Mouse (Mus musculus) neural tube, embryonic 14.5 days (tissue): ENCODE data around the gene Plcb4. TPM values are rescaled to one million over a fixed set of nuclear protein-coding genes. Genes with fewer than 3 reads are reported as not detected.

Source experiments
- ATAC-seq: fragments of 200-750 bp; cut with Nextera tagmentation; 2 replicates; pipeline ENCODE4 v1.8.0; 2017; ENCODE audit warnings: low read depth, mild to moderate bottlenecking, moderate TSS enrichment, moderate library complexity
- H3K27ac ChIP-seq: fragments of 300-500 bp; sonication (generic); 2 replicates; pipeline ENCODE4 v1.5.1; 2014; ENCODE audit warnings: low read depth, mild to moderate bottlenecking, control low read depth, low read length, moderate library complexity, mixed read lengths
- H3K27me3 ChIP-seq: fragments of 300-500 bp; sonication (generic); 2 replicates; pipeline ENCODE4 v1.6.1; 2014; ENCODE audit warnings: low read length; ENCODE audit not compliant: control insufficient read depth, insufficient read depth
- H3K36me3 ChIP-seq: fragments of 300-500 bp; sonication (generic); 2 replicates; pipeline ENCODE4 v1.6.1; 2014; ENCODE audit warnings: low read length, mixed read lengths; ENCODE audit not compliant: control insufficient read depth, insufficient read depth
- H3K4me1 ChIP-seq: fragments of 300-500 bp; sonication (generic); 2 replicates; pipeline ENCODE4 v1.6.1; 2014; ENCODE audit warnings: low read length; ENCODE audit not compliant: control insufficient read depth, insufficient read depth
- H3K4me2 ChIP-seq: fragments of 300-500 bp; sonication (generic); 2 replicates; pipeline ENCODE4 v1.6.1; 2014; ENCODE audit warnings: mild to moderate bottlenecking, low read depth, low read length, control low read depth
- H3K4me3 ChIP-seq: fragments of 300-500 bp; sonication (generic); 2 replicates; pipeline ENCODE4 v1.5.1; 2014; ENCODE audit warnings: low read depth, low read length, control low read depth, mixed read lengths
- H3K9ac ChIP-seq: fragments of 300-500 bp; sonication (generic); replicated peaks from 2 replicates; pipeline ENCODE4 v1.6.1; 2014; ENCODE audit warnings: low read depth, mild to moderate bottlenecking, control low read depth, low read length, mixed read lengths
- H3K9me3 ChIP-seq: fragments of 300-500 bp; sonication (generic); 2 replicates; pipeline ENCODE4 v1.6.1; 2016; ENCODE audit warnings: low read length; ENCODE audit not compliant: control insufficient read depth
- WGBS: fragments of 180-500 bp; shearing (Covaris S2); extraction: QIAGEN DNeasy Blood & Tissue Kit; methylation state at CpG from one replicate; pipeline ENCODE4 v1.1.7; 2014; 5-methylcytosine and 5-hydroxymethylcytosine counted together
- polyA plus RNA-seq: library from polyadenylated mRNA; unstranded; fragments of >200 nt; fragmentation: Nextera tagmentation; extraction: Ambion mirVana; gene quantifications from 2 replicates; pipeline ENCODE4 v1.2.1, GENCODE M21; 2014

Gene Plcb4
- polyA plus RNA-seq, 1 experiment from 2014 or later, result 51.0 TPM

DNA sequence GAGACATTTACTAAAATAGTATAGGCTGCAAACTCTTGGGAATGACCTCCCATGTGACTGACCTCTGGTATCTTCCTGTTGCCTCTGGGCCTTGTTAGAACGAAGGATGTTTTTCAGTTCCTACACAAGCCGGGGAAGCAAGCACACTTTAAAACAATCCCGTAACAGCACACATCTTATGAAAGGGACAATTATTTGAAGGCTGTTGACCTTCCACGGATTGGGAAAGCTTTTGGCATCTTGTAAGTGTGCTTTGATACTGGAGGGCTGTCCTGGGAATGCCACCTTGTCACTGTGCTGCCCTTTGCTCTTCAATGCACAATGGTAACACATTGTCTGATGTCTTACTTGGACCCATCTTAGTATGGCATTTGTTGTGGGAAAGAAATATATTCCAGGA, 208.0 kb downstream of the Plcb4 start:
- no peak for ATAC-seq
- H3K27me3 ChIP-seq, result no peaks in the 10 kb centered on the region
- H3K9ac ChIP-seq, result no peak overlapping the region
- no peak overlapping the region for H3K4me2 ChIP-seq
- H3K36me3 ChIP-seq, result no peaks in the 10 kb centered on the region
- WGBS, result 74% methylated on average over 4 of the region's 4 CpGs
- no peaks in the 10 kb centered on the region for H3K9me3 ChIP-seq
- no peak overlapping the region for H3K27ac ChIP-seq
- no peaks in the 10 kb centered on the region for H3K4me1 ChIP-seq
- H3K4me3 ChIP-seq, result no peak overlapping the region

DNA sequence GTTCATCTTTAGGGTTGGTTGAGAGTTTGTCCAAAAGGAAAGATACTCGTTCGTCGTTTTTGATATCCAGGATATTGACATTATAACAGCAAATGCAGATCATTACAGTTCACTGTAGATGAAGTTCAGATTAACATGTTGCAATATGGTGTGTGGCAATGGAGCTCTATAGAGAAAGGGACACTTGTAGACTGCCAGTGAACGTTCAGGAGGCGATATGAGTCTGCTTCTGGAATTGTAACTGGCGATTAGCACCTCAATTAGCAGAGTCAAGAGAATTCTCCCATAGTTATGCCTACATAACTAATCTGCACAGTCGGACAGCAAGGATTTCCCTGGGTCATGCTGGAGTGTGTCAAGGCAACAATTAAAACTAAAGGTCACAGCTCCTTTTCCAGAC, 210.8 kb downstream of the Plcb4 start:
- no peaks in the 10 kb centered on the region for H3K4me1 ChIP-seq
- H3K27ac ChIP-seq, result no peak overlapping the region
- H3K27me3 ChIP-seq, result no peaks in the 10 kb centered on the region
- no peak for ATAC-seq
- H3K9me3 ChIP-seq, result no peaks in the 10 kb centered on the region
- no peak overlapping the region for H3K9ac ChIP-seq
- H3K4me2 ChIP-seq, result no peak overlapping the region
- H3K4me3 ChIP-seq, result no peak overlapping the region
- WGBS, result 90% methylated on average over 7 of the region's 7 CpGs
- no peaks in the 10 kb centered on the region for H3K36me3 ChIP-seq

DNA sequence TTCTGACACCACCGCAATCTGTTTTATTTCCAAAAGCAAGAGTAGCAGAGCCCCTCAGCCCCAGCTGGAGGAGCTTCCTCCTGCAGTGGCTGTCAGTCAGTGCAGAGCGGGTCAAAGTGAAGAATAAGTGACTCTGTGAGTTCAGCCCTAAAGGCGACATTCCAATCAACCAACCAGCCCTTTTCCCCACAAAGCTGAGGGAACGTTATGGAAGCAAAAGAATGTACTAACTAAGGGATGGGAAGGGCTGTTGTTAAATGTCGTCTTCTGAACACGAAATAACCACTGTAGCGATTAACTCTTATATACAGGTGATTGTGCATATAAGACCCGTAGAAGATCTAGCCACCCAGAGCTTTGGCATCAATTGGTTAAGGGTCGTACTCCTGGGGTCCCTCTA, 214.3 kb downstream of the Plcb4 start:
- H3K9me3 ChIP-seq, result no peaks in the 10 kb centered on the region
- no peaks in the 10 kb centered on the region for H3K4me1 ChIP-seq
- H3K27ac ChIP-seq, result no peak overlapping the region
- ATAC-seq, result no peak
- 86% methylated on average over 9 of the region's 9 CpGs for WGBS
- H3K4me2 ChIP-seq, result no peak overlapping the region
- H3K9ac ChIP-seq, result no peak overlapping the region
- H3K36me3 ChIP-seq, result no peaks in the 10 kb centered on the region
- no peaks in the 10 kb centered on the region for H3K27me3 ChIP-seq
- no peak overlapping the region for H3K4me3 ChIP-seq

DNA sequence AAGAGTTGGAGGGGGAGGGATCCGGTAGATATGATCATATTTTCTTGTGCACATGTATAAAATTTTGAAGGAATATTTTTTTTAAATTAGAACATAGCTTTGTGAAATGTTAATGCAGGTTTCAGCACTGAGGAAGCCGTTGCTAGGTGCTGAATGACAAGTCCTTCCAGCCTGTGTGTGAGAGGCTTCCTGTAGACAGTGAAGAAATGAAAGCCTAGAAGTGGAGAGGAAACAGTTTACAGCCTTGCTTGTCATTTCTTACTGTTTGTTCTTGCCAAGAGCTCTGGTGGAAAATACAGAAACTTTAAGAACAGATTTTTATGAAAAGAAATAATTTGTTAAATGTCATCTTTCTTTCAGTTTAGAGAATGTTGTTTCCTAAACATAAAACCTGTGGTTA, 214.9 kb downstream of the Plcb4 start:
- Histone ChIP-seq H3K36me3 (no peaks in the 10 kb centered on the region), H3K27ac (no peak overlapping the region), H3K9ac (no peak overlapping the region), H3K4me1 (no peaks in the 10 kb centered on the region), H3K9me3 (no peaks in the 10 kb centered on the region), H3K27me3 (no peaks in the 10 kb centered on the region), H3K4me2 (no peak overlapping the region), H3K4me3 (no peak overlapping the region)
- no peak for ATAC-seq
- WGBS, result 87% methylated on average over 2 of the region's 2 CpGs

DNA sequence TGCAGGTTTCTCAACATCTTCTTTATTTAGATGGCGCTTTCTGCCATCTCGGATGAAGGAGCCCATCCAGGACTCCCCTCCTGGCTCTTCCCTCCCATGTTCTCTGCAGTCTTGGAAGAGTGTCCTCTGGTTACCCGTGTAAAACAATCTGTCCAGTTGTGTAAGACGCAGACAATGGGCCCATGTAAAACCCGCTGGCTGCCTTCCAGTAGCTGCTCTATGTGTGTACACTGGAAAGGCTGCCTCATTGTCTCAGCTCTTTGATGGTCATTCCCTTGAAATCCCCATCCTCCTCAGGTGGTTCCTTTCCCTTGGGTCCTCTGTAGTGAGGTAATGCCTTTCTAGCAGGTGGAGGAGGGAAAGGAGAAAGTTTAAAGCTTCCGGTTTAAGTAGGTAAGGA, 216.7 kb downstream of the Plcb4 start:
- H3K27ac ChIP-seq, result no peak overlapping the region
- no peak overlapping the region for H3K4me3 ChIP-seq
- WGBS, result 78% methylated on average over 6 of the region's 6 CpGs
- no peak overlapping the region for H3K4me2 ChIP-seq
- ATAC-seq, result no peak
- H3K4me1 ChIP-seq, result no peaks in the 10 kb centered on the region
- no peak overlapping the region for H3K9ac ChIP-seq
- H3K27me3 ChIP-seq, result no peaks in the 10 kb centered on the region
- no peaks in the 10 kb centered on the region for H3K9me3 ChIP-seq
- no peaks in the 10 kb centered on the region for H3K36me3 ChIP-seq

DNA sequence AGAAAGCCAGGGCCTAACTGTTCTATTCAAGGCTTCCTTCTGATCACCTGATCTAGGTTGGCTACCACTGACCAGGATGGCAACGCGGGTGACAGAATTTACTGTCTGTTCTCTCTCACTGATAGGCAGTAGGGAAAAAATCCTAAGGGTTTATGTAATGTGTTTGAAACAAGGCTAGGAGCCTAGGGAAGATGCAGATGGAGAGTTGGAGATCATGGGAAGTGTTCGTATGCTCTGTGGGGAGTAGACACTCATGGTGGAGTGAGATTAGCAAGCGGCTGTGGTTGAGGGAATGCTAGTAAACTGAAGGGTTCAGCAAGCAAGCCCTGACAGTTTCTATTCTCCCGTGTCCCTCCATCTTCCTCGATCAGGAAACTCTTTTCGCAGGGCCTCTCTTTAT, 220.5 kb downstream of the Plcb4 start:
- Histone ChIP-seq H3K9me3 (no peaks in the 10 kb centered on the region), H3K4me2 (no peak overlapping the region), H3K27ac (no peak overlapping the region), H3K4me3 (no peak overlapping the region), H3K9ac (no peak overlapping the region), H3K4me1 (no peaks in the 10 kb centered on the region), H3K27me3 (no peaks in the 10 kb centered on the region), H3K36me3 (no peaks in the 10 kb centered on the region)
- ATAC-seq, result no peak
- WGBS, result 92% methylated on average over 7 of the region's 7 CpGs

DNA sequence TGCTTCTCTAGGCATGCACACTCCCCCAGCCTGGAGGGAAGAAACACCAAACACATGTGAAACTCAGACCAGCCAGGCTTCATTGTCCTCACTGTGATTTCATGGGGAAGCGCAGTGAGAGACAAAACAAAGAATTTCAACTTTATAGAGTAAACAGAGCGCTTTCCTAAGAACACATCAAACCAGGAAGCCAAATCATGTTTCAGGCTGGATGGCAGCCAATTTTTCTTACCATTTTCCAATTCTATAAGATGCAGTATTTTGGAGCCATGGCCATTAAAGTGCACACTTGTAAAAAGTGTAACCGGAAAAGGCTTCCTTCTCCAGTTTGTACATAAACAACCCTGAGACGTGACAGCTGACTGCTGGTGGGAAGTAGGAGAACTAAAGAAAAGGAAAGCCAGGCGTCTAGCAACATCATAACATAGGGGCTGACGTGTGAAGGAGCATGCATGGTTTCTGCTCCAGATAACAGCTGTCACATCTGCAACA, 221.5 kb downstream of the Plcb4 start:
- 49% methylated on average over 6 of the region's 6 CpGs for WGBS
- Histone ChIP-seq H3K4me2 (no peak overlapping the region), H3K36me3 (no peaks in the 10 kb centered on the region), H3K9me3 (no peaks in the 10 kb centered on the region), H3K4me3 (no peak overlapping the region), H3K27ac (0 out of 2 replicates have a peak overlapping the region, but pooled peaks have one; percentile 2), H3K9ac (no peak overlapping the region), H3K27me3 (no peaks in the 10 kb centered on the region), H3K4me1 (no peaks in the 10 kb centered on the region)
- ATAC-seq, result no peak

DNA sequence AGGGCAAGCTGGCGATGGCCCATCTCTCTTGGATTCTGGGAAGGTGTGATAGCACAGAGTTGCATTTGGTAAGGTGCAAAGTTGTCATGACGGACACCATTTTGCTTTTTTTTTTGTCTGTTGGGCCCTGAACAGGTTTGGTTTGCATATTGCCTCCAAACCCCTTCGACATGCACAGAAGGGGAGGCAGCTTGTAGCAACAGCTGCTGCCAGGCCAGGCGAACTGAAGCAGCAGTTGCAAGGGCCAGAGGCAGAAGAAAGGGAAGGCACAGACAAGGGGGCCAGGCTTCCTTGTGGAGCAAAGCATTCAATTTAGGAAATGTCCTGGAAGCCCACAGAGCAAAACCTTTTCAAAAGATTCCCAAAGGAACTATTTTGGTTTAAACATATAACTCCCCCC, 224.5 kb downstream of the Plcb4 start:
- no peaks in the 10 kb centered on the region for H3K27me3 ChIP-seq
- H3K4me3 ChIP-seq, result no peak overlapping the region
- 77% methylated on average over 4 of the region's 4 CpGs for WGBS
- H3K36me3 ChIP-seq, result no peaks in the 10 kb centered on the region
- no peaks in the 10 kb centered on the region for H3K9me3 ChIP-seq
- H3K27ac ChIP-seq, result no peak overlapping the region
- H3K4me1 ChIP-seq, result no peaks in the 10 kb centered on the region
- no peak for ATAC-seq
- H3K4me2 ChIP-seq, result no peak overlapping the region
- H3K9ac ChIP-seq, result no peak overlapping the region

DNA sequence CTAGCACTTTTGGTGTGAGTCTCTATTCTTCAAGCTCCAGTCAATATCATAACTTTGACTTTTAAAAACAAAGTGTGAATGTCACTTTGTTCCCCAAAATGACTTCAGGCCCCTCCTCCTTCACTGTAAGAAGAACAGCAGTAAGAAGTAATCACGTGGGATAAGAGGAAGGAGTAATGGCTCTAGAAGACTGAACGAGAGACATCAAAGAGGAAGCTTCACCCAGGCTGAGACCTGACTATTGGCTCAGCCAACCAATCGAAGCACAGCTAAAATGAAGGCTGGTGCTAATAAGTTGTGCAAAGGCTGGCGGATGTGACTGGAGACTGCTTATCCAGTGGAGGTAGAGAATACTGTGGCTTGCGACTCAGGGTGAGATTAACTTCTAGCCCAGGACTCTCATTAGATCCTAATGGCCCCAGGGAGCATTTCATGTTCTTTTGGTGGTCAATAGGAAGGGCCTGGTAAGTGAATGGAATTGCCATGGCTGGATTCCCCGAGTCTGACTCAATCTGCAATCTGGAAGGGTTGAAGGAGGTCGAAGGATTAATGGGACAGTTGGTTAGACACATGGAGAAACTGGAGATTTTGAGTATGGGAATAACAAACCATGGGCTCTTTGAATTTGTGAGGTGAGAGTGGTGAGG, 225.8 kb downstream of the Plcb4 start:
- Histone ChIP-seq H3K4me2 (no peak overlapping the region), H3K4me3 (no peak overlapping the region), H3K27ac (no peak overlapping the region), H3K27me3 (no peaks in the 10 kb centered on the region), H3K9me3 (no peaks in the 10 kb centered on the region), H3K36me3 (no peaks in the 10 kb centered on the region), H3K9ac (no peak overlapping the region), H3K4me1 (no peaks in the 10 kb centered on the region)
- ATAC-seq, result no peak
- 76% methylated on average over 7 of the region's 7 CpGs for WGBS
